Mouse (Mus musculus): Measurements from ENCODE around the gene Wwox. TPM values are rescaled to one million over a fixed set of nuclear protein-coding genes. Genes with fewer than 3 reads are reported as not detected.

Gene Wwox
- polyA plus RNA-seq, 1 experiment from 2014 or later = 11.6 TPM

DNA sequence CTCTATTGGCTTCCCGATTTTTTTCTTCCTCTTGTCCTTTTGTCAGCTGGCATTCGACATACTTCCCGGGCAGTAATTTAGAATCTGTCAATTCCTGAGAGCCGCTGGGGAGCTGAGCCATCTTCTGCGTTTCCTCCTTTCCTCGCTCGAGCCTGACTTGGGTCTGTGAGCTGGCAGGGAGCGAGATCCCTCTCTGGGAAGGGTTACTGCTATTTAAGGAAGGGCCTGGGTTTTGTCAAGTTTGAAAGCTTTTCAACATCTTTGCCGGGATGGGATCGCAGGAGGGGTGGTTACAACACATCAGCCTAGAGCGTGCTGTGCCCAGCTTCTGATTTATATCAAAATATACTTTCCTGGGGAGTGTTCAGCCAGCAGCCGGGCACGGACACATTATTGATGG lies 725.4 kb downstream of the Wwox start:
- ATAC-seq = no peak
- peak; percentile 39 for DNase-seq (ENCODE audit: low spot score)
- Histone ChIP-seq H3K27ac (ENCODE audit: low read length) (no peak overlapping the region), H3K27me3 (replicated peaks; ENCODE audit: insufficient read depth, low read length) (no peaks in the 10 kb centered on the region), H3K4me3 (ENCODE audit: low read depth, low read length) (no peak overlapping the region), H3K4me1 (ENCODE audit: insufficient read depth, low read depth, low read length) (no peaks in the 10 kb centered on the region; the same call in 1 of the 2 replicates), H3K9me3 (ENCODE audit: low read length) (no peaks in the 10 kb centered on the region), H3K9ac (replicated peaks; ENCODE audit: low read depth) (no peak overlapping the region), H3K36me3 (ENCODE audit: insufficient read depth, low read length) (no peaks in the 10 kb centered on the region), H3K4me2 (replicated peaks; ENCODE audit: low read depth, low read length) (0 out of 2 replicates have a peak overlapping the region, but pooled peaks have one; percentile 3)
- TF ChIP-seq CTCF (IDR thresholded peaks at IDR 0.05) (no peak), EP300 (IDR thresholded peaks at IDR 0.05) (no peak)
- WGBS = 19% methylated on average over 13 of the region's 13 CpGs

DNA sequence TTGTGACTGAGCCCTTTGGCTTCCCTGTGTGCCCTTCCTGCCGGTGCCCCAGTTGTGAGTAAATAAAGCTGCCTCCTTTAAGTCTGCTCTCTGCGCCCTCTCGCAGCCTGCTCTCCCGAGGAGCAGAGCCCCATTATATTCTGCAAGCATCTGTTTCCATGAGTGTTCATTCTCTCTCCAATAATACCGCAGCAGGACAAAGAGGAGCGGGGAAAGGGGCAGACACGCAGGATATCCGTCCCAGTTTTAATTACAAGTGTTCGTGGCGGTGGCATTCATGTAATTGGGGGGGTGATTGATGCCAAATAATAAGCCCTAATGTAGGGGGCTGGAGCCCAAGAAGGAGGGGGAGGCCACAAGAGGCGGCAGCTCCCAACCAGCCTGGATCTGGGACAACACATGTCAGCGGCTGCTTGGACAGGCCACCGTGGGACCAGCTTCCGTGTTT lies 734.2 kb downstream of the Wwox start:
- Histone ChIP-seq H3K9ac (replicated peaks; ENCODE audit: low read depth) (no peak overlapping the region), H3K9me3 (ENCODE audit: low read length) (no peaks in the 10 kb centered on the region), H3K27me3 (replicated peaks; ENCODE audit: insufficient read depth, low read length) (no peaks in the 10 kb centered on the region), H3K4me2 (replicated peaks; ENCODE audit: low read depth, low read length) (no peak overlapping the region), H3K36me3 (ENCODE audit: insufficient read depth, low read length) (no peaks in the 10 kb centered on the region), H3K4me1 (ENCODE audit: insufficient read depth, low read depth, low read length) (no peaks in the 10 kb centered on the region), H3K4me3 (ENCODE audit: low read depth, low read length) (no peak overlapping the region), H3K27ac (ENCODE audit: low read length) (no peak overlapping the region)
- 79% methylated on average over 14 of the region's 14 CpGs for WGBS
- no peak for TF ChIP-seq EP300 (IDR thresholded peaks at IDR 0.05)
- no peak for TF ChIP-seq CTCF (IDR thresholded peaks at IDR 0.05)
- DNase-seq (ENCODE audit: low spot score) (no peak), ATAC-seq (no peak)

DNA sequence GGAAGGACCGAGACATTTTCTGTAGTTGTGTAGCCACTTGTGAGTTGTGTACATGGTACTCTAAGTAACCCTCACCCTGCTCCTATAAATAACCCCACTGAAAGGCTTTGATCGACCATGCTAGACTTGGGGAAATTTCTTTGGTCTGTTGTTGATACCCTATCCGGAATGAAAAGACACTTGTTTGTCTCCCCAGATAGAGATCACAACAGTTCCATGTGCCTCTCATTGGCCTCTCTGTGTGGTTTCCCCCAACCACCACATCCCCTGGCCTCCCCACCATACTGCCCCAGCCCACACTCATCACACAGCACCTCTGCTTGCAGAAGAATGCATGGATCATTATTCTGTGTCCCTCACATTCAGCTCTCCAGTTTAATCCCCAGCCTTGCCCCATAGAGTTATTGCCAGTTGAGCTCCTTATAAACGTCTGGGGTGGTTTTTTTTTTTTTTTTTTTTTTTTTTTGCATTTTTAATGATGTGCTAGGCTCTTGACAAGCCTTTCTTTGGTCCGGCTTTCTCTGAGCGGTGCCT lies 746.0 kb downstream of the Wwox start:
- Histone ChIP-seq H3K36me3 (ENCODE audit: insufficient read depth, low read length) (no peaks in the 10 kb centered on the region), H3K9me3 (ENCODE audit: low read length) (no peaks in the 10 kb centered on the region), H3K27me3 (replicated peaks; ENCODE audit: insufficient read depth, low read length) (no peaks in the 10 kb centered on the region), H3K4me1 (ENCODE audit: insufficient read depth, low read depth, low read length) (no peaks in the 10 kb centered on the region; the same call in 1 of the 2 replicates), H3K4me3 (ENCODE audit: low read depth, low read length) (no peak overlapping the region), H3K9ac (replicated peaks; ENCODE audit: low read depth) (no peak overlapping the region), H3K4me2 (replicated peaks; ENCODE audit: low read depth, low read length) (no peak overlapping the region), H3K27ac (ENCODE audit: low read length) (no peak overlapping the region)
- DNase-seq (ENCODE audit: low spot score) (peak; percentile 45), ATAC-seq (peak; percentile 71)
- TF ChIP-seq CTCF (IDR thresholded peaks at IDR 0.05) = no peak
- TF ChIP-seq EP300 (IDR thresholded peaks at IDR 0.05) = no peak
- WGBS = 59% methylated on average over 6 of the region's 6 CpGs

GRCm38 (mm10) chr8:115186121-115186811 lies 746.8 kb downstream of the Wwox start:
- Histone ChIP-seq H3K27ac (ENCODE audit: low read length) (no peak overlapping the region), H3K4me2 (replicated peaks; ENCODE audit: low read depth, low read length) (no peak overlapping the region), H3K4me3 (ENCODE audit: low read depth, low read length) (no peak overlapping the region), H3K9me3 (ENCODE audit: low read length) (no peaks in the 10 kb centered on the region), H3K27me3 (replicated peaks; ENCODE audit: insufficient read depth, low read length) (no peaks in the 10 kb centered on the region), H3K36me3 (ENCODE audit: insufficient read depth, low read length) (no peaks in the 10 kb centered on the region), H3K4me1 (ENCODE audit: insufficient read depth, low read depth, low read length) (no peaks in the 10 kb centered on the region; the same call in 1 of the 2 replicates), H3K9ac (replicated peaks; ENCODE audit: low read depth) (no peak overlapping the region)
- WGBS = 64% methylated on average over 13 of the region's 13 CpGs
- ATAC-seq (no peak), DNase-seq (ENCODE audit: low spot score) (no peak)
- TF ChIP-seq CTCF (IDR thresholded peaks at IDR 0.05) (no peak), EP300 (IDR thresholded peaks at IDR 0.05) (no peak)

- no peaks in the 10 kb centered on the region for H3K9me3 ChIP-seq (ENCODE audit: low read length)
- no peak overlapping the region for H3K9ac ChIP-seq (replicated peaks; ENCODE audit: low read depth)
- DNase-seq (ENCODE audit: low spot score) (no peak), ATAC-seq (no peak)
- no peaks in the 10 kb centered on the region for H3K36me3 ChIP-seq (ENCODE audit: insufficient read depth, low read length)
- no peaks in the 10 kb centered on the region; the same call in 1 of the 2 replicates for H3K4me1 ChIP-seq (ENCODE audit: insufficient read depth, low read depth, low read length)
- WGBS = 46% methylated on average over 1 of the region's 2 CpGs
- H3K4me2 ChIP-seq (replicated peaks; ENCODE audit: low read depth, low read length) = no peak overlapping the region
- TF ChIP-seq EP300 (IDR thresholded peaks at IDR 0.05) = no peak
- TF ChIP-seq CTCF (IDR thresholded peaks at IDR 0.05) = no peak
- H3K27ac ChIP-seq (ENCODE audit: low read length) = no peak overlapping the region
- H3K27me3 ChIP-seq (replicated peaks; ENCODE audit: insufficient read depth, low read length) = no peaks in the 10 kb centered on the region
- no peak overlapping the region for H3K4me3 ChIP-seq (ENCODE audit: low read depth, low read length)
Measured at GRCm38 (mm10) chr8:115186882-115187281, 747.4 kb downstream of the Wwox start.

- ATAC-seq (no peak), DNase-seq (ENCODE audit: low spot score) (no peak)
- 84% methylated on average over 4 of the region's 4 CpGs for WGBS
- Histone ChIP-seq H3K9me3 (ENCODE audit: low read length) (no peaks in the 10 kb centered on the region), H3K4me1 (ENCODE audit: insufficient read depth, low read depth, low read length) (no peaks in the 10 kb centered on the region; the same call in 1 of the 2 replicates), H3K27me3 (replicated peaks; ENCODE audit: insufficient read depth, low read length) (no peaks in the 10 kb centered on the region), H3K9ac (replicated peaks; ENCODE audit: low read depth) (no peak overlapping the region), H3K4me2 (replicated peaks; ENCODE audit: low read depth, low read length) (no peak overlapping the region), H3K27ac (ENCODE audit: low read length) (no peak overlapping the region), H3K4me3 (ENCODE audit: low read depth, low read length) (no peak overlapping the region), H3K36me3 (ENCODE audit: insufficient read depth, low read length) (no peaks in the 10 kb centered on the region)
- TF ChIP-seq CTCF (IDR thresholded peaks at IDR 0.05) = no peak
- TF ChIP-seq EP300 (IDR thresholded peaks at IDR 0.05) = no peak
Measured at GRCm38 (mm10) chr8:115188446-115188845, 749.0 kb downstream of the Wwox start.

All from lung, postnatal 0 days (tissue).